Mouse (Mus musculus): ENCODE measurements around the gene Gata5. TPM values are rescaled to one million over a fixed set of nuclear protein-coding genes. Genes with fewer than 3 reads are reported as not detected.

Gene Gata5
- polyA plus RNA-seq, 1 experiment from 2014 or later: 20.9 TPM

DNA sequence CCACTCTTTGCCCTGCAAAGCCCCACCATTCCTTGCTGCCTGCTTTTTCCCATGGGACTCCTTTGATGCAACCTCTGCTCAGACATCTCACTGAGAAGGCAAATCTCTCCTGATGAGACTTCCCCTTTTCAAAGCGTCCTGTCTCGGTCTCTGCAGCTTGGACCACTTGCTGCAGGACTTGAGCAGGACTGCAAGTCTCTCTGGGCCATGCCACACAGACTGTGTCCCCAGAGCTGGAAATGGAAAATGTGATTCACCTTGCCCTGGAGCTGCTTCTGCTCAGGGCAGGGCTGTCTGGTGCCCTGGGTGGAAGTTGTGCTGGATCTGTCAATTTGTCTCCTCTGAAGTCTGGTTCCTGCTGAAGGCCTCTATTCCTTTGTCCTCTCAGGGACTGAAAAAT is 7.7 kb upstream of the Gata5 start:
- WGBS: 57% methylated on average over 2 of the region's 2 CpGs
- peak overlapping the region; percentile 80; the same call in 1 of the 2 replicates for H3K27ac ChIP-seq (ENCODE audit: low read depth, low read length)

DNA sequence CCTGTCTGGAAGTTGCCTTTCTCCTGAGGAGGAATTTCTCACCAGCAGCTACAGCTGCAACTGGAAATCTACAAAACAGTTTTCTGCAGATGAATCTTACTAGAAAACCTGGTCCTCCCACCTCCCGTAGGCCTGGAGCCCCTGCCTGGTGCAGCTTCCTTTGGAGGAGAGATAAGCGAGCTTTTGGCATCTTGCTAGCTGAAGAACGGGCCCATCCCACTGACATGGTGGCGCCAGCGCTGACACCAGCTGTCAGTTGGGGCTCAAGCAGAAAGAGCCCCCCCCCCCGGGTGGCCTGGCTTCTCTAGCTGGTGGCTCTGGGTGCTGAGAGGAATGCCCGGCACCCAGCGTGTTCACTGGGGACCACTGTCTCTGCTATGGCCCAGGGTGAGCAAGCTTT is 6.7 kb upstream of the Gata5 start:
- ATAC-seq: no peak
- H3K27ac ChIP-seq (ENCODE audit: low read depth, low read length): no peak overlapping the region
- no peak overlapping the region for H3K9ac ChIP-seq (ENCODE audit: low read depth, low read length)
- H3K4me1 ChIP-seq (replicated peaks; ENCODE audit: control insufficient read depth, insufficient read depth, low read length): peaks cover 9% of the 10 kb centered on the region
- WGBS: 67% methylated on average over 8 of the region's 8 CpGs
- no peak overlapping the region for H3K4me3 ChIP-seq (ENCODE audit: low read depth, low read length)
- no peak overlapping the region for H3K4me2 ChIP-seq (replicated peaks; ENCODE audit: low read depth)
- H3K36me3 ChIP-seq (ENCODE audit: control insufficient read depth, insufficient read depth): no peaks in the 10 kb centered on the region
- no peaks in the 10 kb centered on the region for H3K27me3 ChIP-seq (replicated peaks; ENCODE audit: control insufficient read depth, insufficient read depth, low read length)
- no peak for TF ChIP-seq CTCF (IDR thresholded peaks at IDR 0.05; ENCODE audit: low read depth)
- no peaks in the 10 kb centered on the region for H3K9me3 ChIP-seq (ENCODE audit: control insufficient read depth)

More for the DNA sequence above, 7.7 kb upstream of the Gata5 start:
- Histone ChIP-seq H3K36me3 (ENCODE audit: control insufficient read depth, insufficient read depth) (no peaks in the 10 kb centered on the region), H3K27me3 (replicated peaks; ENCODE audit: control insufficient read depth, insufficient read depth, low read length) (no peaks in the 10 kb centered on the region), H3K4me1 (replicated peaks; ENCODE audit: control insufficient read depth, insufficient read depth, low read length) (peaks cover 9% of the 10 kb centered on the region), H3K4me3 (ENCODE audit: low read depth, low read length) (no peak overlapping the region), H3K9me3 (ENCODE audit: control insufficient read depth) (no peaks in the 10 kb centered on the region), H3K4me2 (replicated peaks; ENCODE audit: low read depth) (no peak overlapping the region), H3K9ac (ENCODE audit: low read depth, low read length) (no peak overlapping the region)
- TF ChIP-seq CTCF (IDR thresholded peaks at IDR 0.05; ENCODE audit: low read depth): no peak
- ATAC-seq: no peak

DNA sequence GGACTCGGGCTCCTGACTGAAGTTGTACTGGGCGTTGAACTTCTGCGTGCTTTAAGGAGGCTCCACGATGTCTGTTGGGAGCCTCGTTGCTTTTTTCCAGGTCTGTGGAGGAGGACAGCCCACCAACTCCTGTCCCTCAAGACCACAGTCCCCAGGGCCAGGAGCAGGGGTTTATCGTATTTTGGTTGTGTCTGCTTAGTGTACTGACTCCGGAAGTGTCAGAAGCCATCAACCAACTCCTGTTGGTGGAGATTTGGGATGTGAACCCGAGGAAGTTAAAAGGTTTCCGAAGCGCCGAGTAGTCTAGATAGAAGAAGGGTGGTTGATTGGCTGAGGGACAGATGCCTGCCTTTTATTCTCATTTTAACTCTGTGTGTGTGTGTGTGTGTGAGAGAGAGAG is 5.4 kb upstream of the Gata5 start:
- ATAC-seq: no peak
- 39% methylated on average over 11 of the region's 11 CpGs for WGBS
- H3K4me2 ChIP-seq (replicated peaks; ENCODE audit: low read depth): no peak overlapping the region

DNA sequence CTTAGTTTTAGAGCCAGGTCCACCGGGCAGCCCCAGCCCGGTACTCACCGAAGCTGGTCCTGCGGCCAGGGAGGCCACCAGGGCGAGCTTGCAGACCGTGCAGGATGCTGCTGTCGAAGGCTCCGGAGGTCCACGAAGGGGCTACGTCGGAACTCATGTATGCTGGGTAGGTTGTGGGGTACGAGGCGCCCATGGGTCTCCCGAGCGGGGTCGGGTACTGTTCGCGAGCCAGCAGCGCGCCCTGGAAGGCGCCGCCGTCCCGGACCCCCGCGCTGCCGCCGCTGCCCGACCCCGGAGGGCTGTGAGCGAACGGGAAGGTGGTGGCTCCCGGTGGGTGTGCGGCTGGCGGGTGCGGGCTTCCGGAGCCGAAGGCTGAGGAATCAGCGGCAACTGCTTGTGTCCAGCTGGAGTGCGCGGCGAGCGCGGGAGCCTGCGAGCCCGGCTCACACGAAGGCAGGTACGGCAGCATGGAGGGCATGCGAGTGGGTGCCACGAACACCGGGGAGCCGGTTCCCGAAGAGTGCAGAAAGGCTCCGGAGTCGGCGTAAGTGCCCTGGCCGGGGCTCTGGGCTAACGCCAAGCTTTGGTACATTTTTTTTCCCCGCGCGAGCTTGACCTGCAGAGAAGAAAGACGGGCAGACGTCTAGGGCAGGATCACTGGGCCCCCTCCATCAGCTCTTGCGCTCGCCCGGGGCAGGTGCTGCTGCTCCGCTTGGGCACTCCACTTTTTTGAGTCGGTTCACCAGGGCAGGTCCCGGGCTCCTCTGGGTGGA is 535 bp downstream of the Gata5 start:
- Histone ChIP-seq H3K9me3 (ENCODE audit: control insufficient read depth) (no peaks in the 10 kb centered on the region), H3K9ac (ENCODE audit: low read depth, low read length) (peak overlapping the region; percentile 82), H3K27ac (ENCODE audit: low read depth, low read length) (peak overlapping the region; percentile 90), H3K4me2 (replicated peaks; ENCODE audit: low read depth) (peak overlapping the region; percentile 83), H3K4me3 (ENCODE audit: low read depth, low read length) (peak overlapping the region; percentile 65), H3K36me3 (ENCODE audit: control insufficient read depth, insufficient read depth) (peaks cover 3% of the 10 kb centered on the region; the same call in 1 of the 2 replicates), H3K27me3 (replicated peaks; ENCODE audit: control insufficient read depth, insufficient read depth, low read length) (peaks cover 8% of the 10 kb centered on the region; the same call in 1 of the 2 replicates), H3K4me1 (replicated peaks; ENCODE audit: control insufficient read depth, insufficient read depth, low read length) (0 out of 2 replicates have a peak, but pooled peaks cover 4% of the 10 kb centered on the region)
- under 1% methylated on average over 68 of the region's 69 CpGs for WGBS
- TF ChIP-seq CTCF (IDR thresholded peaks at IDR 0.05; ENCODE audit: low read depth): no peak
- peak; percentile 12; the same call in 1 of the 2 replicates for ATAC-seq

More for the DNA sequence above, 5.4 kb upstream of the Gata5 start:
- Histone ChIP-seq H3K4me3 (ENCODE audit: low read depth, low read length) (no peak overlapping the region), H3K9ac (ENCODE audit: low read depth, low read length) (no peak overlapping the region), H3K36me3 (ENCODE audit: control insufficient read depth, insufficient read depth) (no peaks in the 10 kb centered on the region), H3K4me1 (replicated peaks; ENCODE audit: control insufficient read depth, insufficient read depth, low read length) (peaks cover 9% of the 10 kb centered on the region), H3K9me3 (ENCODE audit: control insufficient read depth) (no peaks in the 10 kb centered on the region), H3K27ac (ENCODE audit: low read depth, low read length) (no peak overlapping the region), H3K27me3 (replicated peaks; ENCODE audit: control insufficient read depth, insufficient read depth, low read length) (peaks cover 2% of the 10 kb centered on the region; the same call in 1 of the 2 replicates)
- no peak for TF ChIP-seq CTCF (IDR thresholded peaks at IDR 0.05; ENCODE audit: low read depth)

DNA sequence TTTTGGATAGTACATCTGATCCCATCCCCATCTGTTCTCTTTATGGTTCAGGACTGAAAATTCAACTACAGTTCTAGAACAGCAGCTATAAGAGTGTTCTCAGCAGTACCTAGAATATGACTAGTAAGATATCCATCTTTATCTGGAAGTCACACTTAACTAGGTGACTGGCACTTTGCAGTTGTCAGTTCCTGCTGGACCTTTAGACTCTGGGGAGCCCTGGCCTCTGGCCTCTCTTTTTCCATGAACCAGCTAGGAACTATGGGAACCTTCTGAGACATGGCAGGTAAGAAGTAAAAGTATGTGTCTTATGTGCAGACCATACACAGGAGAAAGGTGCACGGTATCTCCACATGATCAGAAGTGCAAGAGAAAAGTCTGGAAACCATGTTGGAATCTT is 5.0 kb downstream of the Gata5 start:
- Histone ChIP-seq H3K4me1 (replicated peaks; ENCODE audit: control insufficient read depth, insufficient read depth, low read length) (0 out of 2 replicates have a peak, but pooled peaks cover 12% of the 10 kb centered on the region), H3K4me3 (ENCODE audit: low read depth, low read length) (no peak overlapping the region), H3K9me3 (ENCODE audit: control insufficient read depth) (no peaks in the 10 kb centered on the region), H3K4me2 (replicated peaks; ENCODE audit: low read depth) (no peak overlapping the region), H3K27ac (ENCODE audit: low read depth, low read length) (peak overlapping the region; percentile 90), H3K36me3 (ENCODE audit: control insufficient read depth, insufficient read depth) (peaks cover 35% of the 10 kb centered on the region; the same call in 1 of the 2 replicates), H3K27me3 (replicated peaks; ENCODE audit: control insufficient read depth, insufficient read depth, low read length) (peaks cover 2% of the 10 kb centered on the region; the same call in 1 of the 2 replicates), H3K9ac (ENCODE audit: low read depth, low read length) (no peak overlapping the region)
- TF ChIP-seq CTCF (IDR thresholded peaks at IDR 0.05; ENCODE audit: low read depth): no peak
- peak; percentile 66 for ATAC-seq
- 67% methylated on average over 1 of the region's 1 CpGs for WGBS

DNA sequence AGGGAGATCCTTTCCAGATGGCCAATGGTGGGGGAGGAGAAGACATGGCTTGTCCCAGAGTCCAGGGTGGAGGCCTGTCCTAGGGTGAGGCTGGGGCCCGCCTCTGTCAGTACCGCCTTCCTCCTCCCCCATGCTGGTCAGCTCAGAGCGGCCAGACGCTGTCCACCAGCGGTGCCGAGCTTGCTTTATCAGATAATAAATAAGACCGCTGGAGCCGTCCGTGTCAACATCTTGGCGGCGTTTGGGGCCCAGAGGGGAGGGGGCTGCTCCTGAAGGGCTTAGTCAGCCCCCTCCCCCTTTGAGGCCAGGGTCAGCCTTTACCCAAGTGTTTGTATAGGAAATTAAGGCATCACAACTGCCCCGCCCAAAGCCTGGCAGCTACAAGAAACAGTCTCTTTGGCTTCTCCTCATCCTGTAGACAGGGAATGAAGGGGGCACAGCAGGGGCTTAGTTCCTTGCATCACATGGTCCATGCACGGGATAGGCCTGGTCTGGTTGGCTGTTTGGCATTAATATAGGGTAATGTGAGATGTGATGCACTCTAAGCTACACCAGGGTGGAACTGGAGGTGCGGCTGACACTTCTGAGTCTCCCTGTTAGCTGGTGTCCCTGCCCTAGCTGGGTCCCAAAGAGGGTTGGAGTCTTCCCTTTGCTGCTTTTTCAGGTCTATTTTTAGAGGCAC is 11.7 kb downstream of the Gata5 start:
- peak overlapping the region; percentile 70 for H3K27ac ChIP-seq (ENCODE audit: low read depth, low read length)
- peak overlapping the region; percentile 28; the same call in 1 of the 2 replicates for H3K4me2 ChIP-seq (replicated peaks; ENCODE audit: low read depth)
- H3K36me3 ChIP-seq (ENCODE audit: control insufficient read depth, insufficient read depth): peaks cover 27% of the 10 kb centered on the region; the same call in 1 of the 2 replicates
- peak; percentile 77 for ATAC-seq
- no peaks in the 10 kb centered on the region for H3K9me3 ChIP-seq (ENCODE audit: control insufficient read depth)
- no peak overlapping the region for H3K9ac ChIP-seq (ENCODE audit: low read depth, low read length)
- peaks cover 10% of the 10 kb centered on the region; the same call in 1 of the 2 replicates for H3K4me1 ChIP-seq (replicated peaks; ENCODE audit: control insufficient read depth, insufficient read depth, low read length)
- WGBS: 14% methylated on average over 14 of the region's 14 CpGs
- H3K27me3 ChIP-seq (replicated peaks; ENCODE audit: control insufficient read depth, insufficient read depth, low read length): no peaks in the 10 kb centered on the region
- TF ChIP-seq CTCF (IDR thresholded peaks at IDR 0.05; ENCODE audit: low read depth): no peak
- no peak overlapping the region for H3K4me3 ChIP-seq (ENCODE audit: low read depth, low read length)

All from intestine, postnatal 0 days (tissue).